Mouse (Mus musculus): Measurements from ENCODE around the gene Olfr1445. TPM values are rescaled to one million over a fixed set of nuclear protein-coding genes. Genes with fewer than 3 reads are reported as not detected.

Gene Olfr1445
- total RNA-seq (2021), result not detected
- long read RNA-seq, experiment 1, result 0 reads
- long read RNA-seq, experiment 2, result 0 reads

DNA sequence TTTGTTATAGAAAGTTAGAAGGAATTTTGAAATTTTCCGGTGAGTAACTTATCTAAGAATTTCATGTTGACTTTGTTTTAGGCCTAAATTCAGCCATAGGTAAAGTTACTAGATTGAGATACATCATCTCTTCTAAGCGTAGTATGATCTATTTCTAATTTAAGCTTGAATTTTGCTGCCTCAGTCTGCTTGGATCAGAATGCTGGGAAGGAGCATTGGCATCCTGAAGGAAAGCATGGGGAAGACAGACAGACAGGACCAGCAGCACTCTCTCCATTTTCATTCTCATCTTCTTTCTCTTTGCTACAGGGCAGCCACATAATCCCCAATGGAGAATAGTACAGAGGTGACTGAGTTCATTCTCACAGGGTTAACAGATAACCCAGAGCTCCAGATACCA, at the start of gene Olfr1445:
Gene Olfr1445 (plus strand): TSS at position 301 of the 400 bp plus-strand sequence.
- DNase-seq (ENCODE audit: low spot score in 2 of 2), result no peak

DNA sequence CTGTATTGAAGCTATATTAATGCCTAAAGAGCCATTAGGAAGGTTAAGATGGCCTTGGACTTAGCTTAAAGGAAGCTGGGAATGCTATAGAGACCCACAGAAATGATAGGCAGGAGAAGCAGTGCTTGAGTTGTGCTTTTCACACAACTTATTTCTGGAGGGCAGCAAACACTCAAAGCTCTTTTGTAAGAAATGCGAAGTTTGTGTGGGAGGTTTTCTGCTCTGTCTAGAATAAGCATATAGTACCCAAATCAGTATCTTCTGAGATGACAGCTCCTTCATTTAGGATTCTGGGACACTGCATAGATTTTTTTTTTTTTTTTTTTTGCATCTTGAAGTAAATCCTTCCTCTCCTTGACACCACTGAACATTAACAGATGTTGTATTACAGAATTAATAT, 45.1 kb upstream of the Olfr1445 start:
- DNase-seq (ENCODE audit: low spot score in 2 of 2), result no peak

DNA sequence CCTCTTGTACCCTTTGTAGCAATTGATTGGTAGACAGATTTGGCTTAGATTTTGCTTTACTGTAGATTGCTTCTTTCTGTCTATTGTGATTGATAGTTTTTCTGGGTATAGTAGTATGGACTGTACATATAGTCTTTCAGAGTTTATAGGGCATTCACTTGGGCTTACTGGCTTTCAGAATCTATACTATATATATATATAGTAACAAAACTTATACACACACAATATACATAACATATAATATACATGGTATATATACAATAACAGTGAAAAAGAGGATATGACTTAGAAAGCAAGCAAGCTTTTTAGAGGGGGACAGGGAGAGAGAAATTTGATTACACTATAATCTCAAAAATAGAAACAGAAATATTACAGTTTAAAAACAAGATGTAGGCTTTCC, 37.3 kb upstream of the Olfr1445 start, which contains the start of gene Gm5244:
Gene Gm5244 (plus strand): TSS at position 301 of the 400 bp plus-strand sequence.
- DNase-seq (ENCODE audit: low spot score in 2 of 2), result no peak

DNA sequence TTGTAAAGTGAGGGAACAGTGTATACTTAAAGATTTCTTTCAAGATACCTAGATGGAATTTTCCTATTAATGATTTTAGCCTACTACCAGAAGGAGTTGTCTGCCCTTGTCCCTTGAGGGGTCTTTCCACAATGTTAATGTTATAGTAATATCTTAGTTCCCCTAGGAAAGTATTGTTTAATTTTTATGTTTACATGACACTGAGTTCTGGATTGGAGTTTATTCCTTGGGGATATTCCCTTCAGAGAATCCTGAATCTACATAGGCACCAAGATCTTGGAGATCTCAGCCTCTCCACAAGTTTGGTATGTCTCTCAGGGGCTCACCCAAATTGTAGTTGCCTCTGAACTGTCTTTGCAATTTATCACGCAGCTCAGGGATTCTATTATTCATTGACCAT, 26.7 kb upstream of the Olfr1445 start, which contains the start of gene Olfr1444:
Gene Olfr1444 (plus strand): TSS at position 301 of the 400 bp plus-strand sequence.
- no peak for DNase-seq (ENCODE audit: low spot score in 2 of 2)

DNA sequence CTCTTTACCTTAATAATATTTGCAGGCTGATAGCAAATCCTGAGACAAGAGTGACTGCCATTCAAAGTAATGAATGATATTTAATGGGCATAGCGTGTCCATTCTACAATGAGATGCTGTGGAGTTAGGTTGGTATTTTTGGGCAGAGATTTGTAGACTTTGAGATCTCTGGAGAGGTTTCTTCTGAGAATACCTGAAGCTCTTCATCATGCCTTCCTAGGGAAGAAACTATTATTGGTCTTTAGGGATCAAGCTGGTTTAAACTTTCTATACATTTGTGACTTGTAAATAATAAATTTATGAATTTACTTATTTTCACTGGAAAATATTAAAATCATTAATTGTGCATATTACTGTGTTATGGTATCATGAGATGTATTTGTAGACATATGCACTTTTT, 9.8 kb downstream of the Olfr1445 start, which contains the start of gene Olfr1446:
Gene Olfr1446 (minus strand): TSS at position 101 of the 400 bp plus-strand sequence.
- no peak for DNase-seq (ENCODE audit: low spot score in 2 of 2)

DNA sequence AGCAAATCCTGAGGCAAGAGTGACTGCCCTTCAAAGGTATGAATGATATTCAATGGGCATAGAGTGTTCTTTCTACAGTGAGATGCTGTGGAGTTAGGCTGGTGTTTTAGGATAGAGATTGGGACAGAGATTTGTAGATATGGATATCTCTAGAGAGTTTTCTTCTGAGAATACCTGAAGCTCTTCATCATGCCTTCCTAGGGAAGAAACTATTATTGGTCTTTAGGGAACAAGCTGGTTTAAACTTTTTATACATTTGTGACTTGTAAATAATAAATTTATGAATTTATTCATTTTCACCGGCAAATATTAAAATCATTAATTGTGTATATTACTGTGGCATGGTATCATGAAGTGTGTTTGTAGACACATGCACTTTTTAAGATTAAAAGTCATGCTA, 20.0 kb downstream of the Olfr1445 start, which contains the start of gene Olfr1447:
Gene Olfr1447 (minus strand): TSS at position 101 of the 400 bp plus-strand sequence.
- no peak for DNase-seq (ENCODE audit: low spot score in 2 of 2)

DNA sequence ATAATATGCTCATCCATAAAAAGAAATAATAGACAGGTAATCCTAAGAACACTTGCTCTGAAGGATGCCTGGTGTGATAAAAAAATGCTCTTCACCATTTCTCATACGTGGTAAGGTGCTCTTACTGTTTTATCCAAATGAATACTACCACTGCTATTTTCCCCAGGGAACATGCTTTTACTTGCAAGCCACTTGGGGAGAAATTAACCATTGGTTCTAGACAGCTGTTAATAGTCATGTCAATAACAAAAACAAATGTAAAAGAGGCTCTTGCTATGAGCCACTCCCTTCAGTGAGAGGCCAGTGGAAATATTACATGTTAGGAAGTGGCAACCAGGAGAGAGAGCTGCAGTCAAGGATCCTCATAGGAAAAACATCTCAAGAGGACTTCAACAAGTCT, 40.7 kb downstream of the Olfr1445 start, which contains the start of gene Olfr1448:
Gene Olfr1448 (minus strand): TSS at position 101 of the 400 bp plus-strand sequence.
- DNase-seq (ENCODE audit: low spot score in 2 of 2), result no peak

DNA sequence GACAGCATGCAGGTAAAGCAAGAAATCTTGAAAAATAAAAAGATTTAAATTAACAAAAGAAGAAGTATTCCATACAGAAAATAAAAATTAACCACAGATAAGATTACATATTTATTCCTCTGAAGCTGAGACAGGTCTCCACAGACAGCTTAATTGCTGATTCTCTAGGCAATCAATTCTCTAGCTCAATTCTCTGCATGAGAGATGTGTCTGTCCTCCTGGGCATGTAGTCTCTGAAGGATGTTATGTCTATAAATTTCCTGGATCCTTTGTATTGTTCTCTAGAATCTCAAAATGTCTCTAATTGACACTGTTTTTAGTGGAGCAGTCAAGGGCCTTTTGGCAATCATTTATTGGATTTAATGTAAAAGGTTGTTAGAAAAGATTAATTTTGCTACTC, 46.9 kb downstream of the Olfr1445 start, which contains the start of gene Olfr1449:
Gene Olfr1449 (plus strand): TSS at position 301 of the 400 bp plus-strand sequence.
- no peak for DNase-seq (ENCODE audit: low spot score in 2 of 2)

Other genes starting within 250 kb of the Olfr1445 start
- gene Olfr1442, start 213.4 kb upstream of the Olfr1445 start, total RNA-seq (2021), result not detected
- gene Olfr1443, start 205.7 kb upstream of the Olfr1445 start, total RNA-seq (2021), result not detected
- not detected for gene Keg1, start 188.1 kb upstream of the Olfr1445 start, total RNA-seq (2021)
- 1 to 10 TPM; 2.9 to 3.1 TPM for gene Cntf, start 118.2 kb upstream of the Olfr1445 start, total RNA-seq (2021)
- 10 to 100 TPM; 88.4 to 89.6 TPM for gene Zfp91, start 87.7 kb upstream of the Olfr1445 start, total RNA-seq (2021)
- gene Lpxn, start 87.7 kb upstream of the Olfr1445 start, total RNA-seq (2021), result 1 to 10 TPM; 1.2 to 1.8 TPM
- not detected for gene Gm5244, start 37.2 kb upstream of the Olfr1445 start, total RNA-seq (2021)
- not detected for gene Olfr1444, start 26.6 kb upstream of the Olfr1445 start, total RNA-seq (2021)
- not detected for gene Olfr1446, start 9.7 kb downstream of the Olfr1445 start, total RNA-seq (2021)
- gene Olfr1447, start 19.9 kb downstream of the Olfr1445 start, total RNA-seq (2021), result not detected
- gene Olfr1448, start 40.6 kb downstream of the Olfr1445 start, total RNA-seq (2021), result not detected
- gene Olfr1449, start 47.0 kb downstream of the Olfr1445 start, total RNA-seq (2021), result not detected
- gene Olfr1450, start 66.4 kb downstream of the Olfr1445 start, total RNA-seq (2021), result not detected
- gene Olfr1451, start 111.2 kb downstream of the Olfr1445 start, total RNA-seq (2021), result not detected
- not detected for gene Olfr1453, start 144.5 kb downstream of the Olfr1445 start, total RNA-seq (2021)
- gene Olfr1454, start 176.8 kb downstream of the Olfr1445 start, total RNA-seq (2021), result not detected
- gene Olfr1457, start 214.0 kb downstream of the Olfr1445 start, total RNA-seq (2021), result not detected
- not detected for gene Olfr1458, start 222.9 kb downstream of the Olfr1445 start, total RNA-seq (2021)

Measured in left cerebral cortex, adult 18-20 months (tissue).